Mouse (Mus musculus): Measurements from ENCODE around the gene Ahnak.
"Not testable (repeated sequence)": the region's sequence is repeated elsewhere in the genome, so short reads cannot be mapped to it uniquely, and the experiment has no call there.

Ahnak gene

GRCm38 (mm10) chr19:8989066-8989566, at the start of gene Ahnak:
Gene Ahnak, plus strand, starts transcription at chr19:8989284.
- DNase-seq, result peak; percentile 87

- DNase-seq, result no peak
Observed at GRCm38 (mm10) chr19:8940526-8941133, 48.5 kb upstream of the Ahnak start.

- DNase-seq, result no peak
Observed at GRCm38 (mm10) chr19:8941136-8941514, 48.0 kb upstream of the Ahnak start.

GRCm38 (mm10) chr19:8941515-8942217, 47.4 kb upstream of the Ahnak start, which contains the start of gene Mta2:
Gene Mta2, plus strand, starts transcription at chr19:8941875.
- DNase-seq, result peak; percentile 98

GRCm38 (mm10) chr19:8942276-8942964, 46.7 kb upstream of the Ahnak start:
- DNase-seq, result peak; percentile 75

GRCm38 (mm10) chr19:8943047-8943446, 46.0 kb upstream of the Ahnak start:
- DNase-seq, result no peak

GRCm38 (mm10) chr19:8944062-8944461, 45.0 kb upstream of the Ahnak start:
- peak; percentile 49 for DNase-seq

GRCm38 (mm10) chr19:8944750-8945149, 44.3 kb upstream of the Ahnak start:
- peak; percentile 88 for DNase-seq

- DNase-seq, result no peak
Observed at GRCm38 (mm10) chr19:8945251-8945650, 43.8 kb upstream of the Ahnak start.

GRCm38 (mm10) chr19:8946929-8947328, 42.2 kb upstream of the Ahnak start:
- no peak for DNase-seq

- no peak for DNase-seq
Observed at GRCm38 (mm10) chr19:8950190-8950589, 38.9 kb upstream of the Ahnak start.

GRCm38 (mm10) chr19:8952241-8952640, 36.8 kb upstream of the Ahnak start:
- no peak for DNase-seq

GRCm38 (mm10) chr19:8953135-8954039, 35.7 kb upstream of the Ahnak start, which contains the start of gene Tut1:
Gene Tut1, plus strand, starts transcription at chr19:8953847.
- peak; percentile 95 for DNase-seq

GRCm38 (mm10) chr19:8954171-8954570, 34.9 kb upstream of the Ahnak start:
- no peak for DNase-seq

- no peak for DNase-seq
Observed at GRCm38 (mm10) chr19:8962256-8962655, 26.8 kb upstream of the Ahnak start.

GRCm38 (mm10) chr19:8965075-8965474, 24.0 kb upstream of the Ahnak start:
- no peak for DNase-seq

GRCm38 (mm10) chr19:8965771-8966170, 23.3 kb upstream of the Ahnak start:
- peak; percentile 31 for DNase-seq

- peak; percentile 34 for DNase-seq
Observed at GRCm38 (mm10) chr19:8966198-8966589, 22.9 kb upstream of the Ahnak start.

GRCm38 (mm10) chr19:8966590-8967372, 22.3 kb upstream of the Ahnak start, which contains the start of gene Eef1g:
Gene Eef1g, plus strand, starts transcription at chr19:8967041.
- peak; percentile 100 for DNase-seq

GRCm38 (mm10) chr19:8967373-8967743, 21.7 kb upstream of the Ahnak start:
- no peak for DNase-seq

- DNase-seq, result no peak
Observed at GRCm38 (mm10) chr19:8967893-8968292, 21.2 kb upstream of the Ahnak start.

GRCm38 (mm10) chr19:8972491-8972890, 16.6 kb upstream of the Ahnak start:
- DNase-seq, result not testable (repeated sequence)
